Mouse (Mus musculus): ENCODE data around the gene Cntn6.

GRCm38 (mm10) chr6:104668701-104669100 lies 176.1 kb downstream of the Cntn6 start:
- TF ChIP-seq NELFE (IDR thresholded peaks at IDR 0.05; ENCODE audit: low read depth, low read length) (no peak), HCFC1 (IDR thresholded peaks at IDR 0.05; ENCODE audit: low read depth, low read length) (no peak), CTCF (conservative IDR thresholded peaks at IDR 0.05 in 1 of 2, IDR thresholded peaks at IDR 0.05 in 1 of 2; ENCODE audit: low read depth in 2 of 2, low read length in 2 of 2) (no peak), E2F4 (IDR thresholded peaks at IDR 0.05; ENCODE audit: insufficient replicate concordance, low read depth, low read length) (no peak), POLR2A (IDR thresholded peaks at IDR 0.05; ENCODE audit: low read depth, low read length) (no peak), EP300 (IDR thresholded peaks at IDR 0.05; ENCODE audit: low read length) (no peak), BHLHE40 (IDR thresholded peaks at IDR 0.05; ENCODE audit: low read depth, low read length) (no peak), MAFK (IDR thresholded peaks at IDR 0.05; ENCODE audit: insufficient replicate concordance, low read length) (no peak), TCF12 (IDR thresholded peaks at IDR 0.05; ENCODE audit: low read depth, low read length) (no peak), SMC3 (IDR thresholded peaks at IDR 0.05; ENCODE audit: low read depth, low read length) (no peak), MEF2A (IDR thresholded peaks at IDR 0.05; ENCODE audit: borderline replicate concordance, low read depth, low read length) (no peak), MYC (IDR thresholded peaks at IDR 0.05; ENCODE audit: low read depth, low read length) (no peak), USF2 (conservative IDR thresholded peaks at IDR 0.05; ENCODE audit: low read depth, low read length) (no peak)

Data from CH12.LX (cell line).